Mouse (Mus musculus) ES-Bruce4 (cell line): ENCODE results near the gene OR5BS1P. TPM values are rescaled to one million over a fixed set of nuclear protein-coding genes. Genes with fewer than 3 reads are reported as not detected.
"Not testable (repeated sequence)": the region's sequence is repeated elsewhere in the genome, so short reads cannot be mapped to it uniquely, and the experiment has no call there.

Source experiments
- H3K27ac ChIP-seq: 2 replicates; pipeline ENCODE4 v1.5.1; 2012; ENCODE audit warnings: low read length, inconsistent platforms; ENCODE audit not compliant: insufficient read depth
- H3K27me3 ChIP-seq: 2 replicates; pipeline ENCODE4 v1.6.1; 2012; ENCODE audit warnings: mild to moderate bottlenecking, low read length, inconsistent platforms; ENCODE audit not compliant: control insufficient read depth, poor library complexity, insufficient read depth, severe bottlenecking
- H3K36me3 ChIP-seq: 2 replicates; pipeline ENCODE4 v1.6.1; 2012; ENCODE audit warnings: inconsistent platforms, mild to moderate bottlenecking, low read length, moderate library complexity; ENCODE audit not compliant: control insufficient read depth, poor library complexity, insufficient read depth, severe bottlenecking
- H3K4me1 ChIP-seq: one replicate; pipeline ENCODE4 v1.8.1; 2011; ENCODE audit warnings: low read length; ENCODE audit not compliant: control insufficient read depth, insufficient read depth
- H3K4me3 ChIP-seq: 2 replicates; pipeline ENCODE4 v1.5.1; 2011; ENCODE audit warnings: low read depth, mild to moderate bottlenecking, low read length
- H3K9ac ChIP-seq: 2 replicates; pipeline ENCODE4 v1.6.1; 2012; ENCODE audit warnings: low read depth, mild to moderate bottlenecking, inconsistent platforms; ENCODE audit not compliant: poor library complexity, severe bottlenecking
- H3K9me3 ChIP-seq: replicated peaks from 2 replicates; pipeline ENCODE4 v1.6.1; 2012; ENCODE audit warnings: mild to moderate bottlenecking, low read length, inconsistent platforms; ENCODE audit not compliant: control insufficient read depth, poor library complexity, insufficient read depth, severe bottlenecking
- CTCF ChIP-seq: IDR thresholded peaks from one replicate; pipeline ENCODE4 v1.8.1; 2011; ENCODE audit warnings: low read depth, low read length
- EP300 ChIP-seq: IDR thresholded peaks from 2 replicates; pipeline ENCODE4 v1.6.1; 2011; ENCODE audit warnings: low read depth, low read length; ENCODE audit not compliant: insufficient read depth
- POLR2A ChIP-seq: IDR thresholded peaks from one replicate; pipeline ENCODE4 v1.8.1; 2011; ENCODE audit warnings: low read length; ENCODE audit not compliant: insufficient read depth
- polyA plus RNA-seq: library from polyadenylated mRNA; stranded (reverse); fragments of >200 nt; gene quantifications from 2 replicates; pipeline ENCODE4 v1.2.4, GENCODE M21; 2011; ENCODE audit warnings: low read depth; ENCODE audit not compliant: missing spikeins, insufficient read depth, insufficient read length

Gene OR5BS1P
- polyA plus RNA-seq, 1 experiment = not detected

DNA sequence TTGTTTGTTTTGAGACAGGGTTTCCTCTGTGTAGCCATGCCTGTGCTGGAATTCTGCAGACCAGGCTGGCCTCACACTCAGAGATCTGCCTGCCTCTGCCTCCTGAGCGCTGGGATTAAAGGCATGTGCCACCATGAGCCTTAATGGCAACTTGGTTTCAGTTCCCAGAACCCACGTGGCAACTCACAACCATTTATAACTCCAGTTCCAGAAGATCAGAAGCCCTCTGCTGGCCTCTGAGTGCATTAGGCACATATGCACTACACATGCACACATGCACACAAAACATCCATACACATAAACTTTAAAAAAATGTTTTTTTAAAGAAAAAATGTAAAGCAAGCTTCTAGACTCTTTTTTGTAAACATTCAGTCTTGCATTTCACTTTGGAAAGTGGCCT lies 39.7 kb downstream of the OR5BS1P start:
- TF ChIP-seq POLR2A (no peak), CTCF (no peak), EP300 (no peak)
- H3K36me3 ChIP-seq = no peaks in the 10 kb centered on the region
- no peaks in the 10 kb centered on the region for H3K9me3 ChIP-seq
- H3K27me3 ChIP-seq = no peaks in the 10 kb centered on the region
- no peak overlapping the region for H3K27ac ChIP-seq
- H3K4me1 ChIP-seq = no peaks in the 10 kb centered on the region
- no peak overlapping the region for H3K9ac ChIP-seq
- no peak overlapping the region for H3K4me3 ChIP-seq

DNA sequence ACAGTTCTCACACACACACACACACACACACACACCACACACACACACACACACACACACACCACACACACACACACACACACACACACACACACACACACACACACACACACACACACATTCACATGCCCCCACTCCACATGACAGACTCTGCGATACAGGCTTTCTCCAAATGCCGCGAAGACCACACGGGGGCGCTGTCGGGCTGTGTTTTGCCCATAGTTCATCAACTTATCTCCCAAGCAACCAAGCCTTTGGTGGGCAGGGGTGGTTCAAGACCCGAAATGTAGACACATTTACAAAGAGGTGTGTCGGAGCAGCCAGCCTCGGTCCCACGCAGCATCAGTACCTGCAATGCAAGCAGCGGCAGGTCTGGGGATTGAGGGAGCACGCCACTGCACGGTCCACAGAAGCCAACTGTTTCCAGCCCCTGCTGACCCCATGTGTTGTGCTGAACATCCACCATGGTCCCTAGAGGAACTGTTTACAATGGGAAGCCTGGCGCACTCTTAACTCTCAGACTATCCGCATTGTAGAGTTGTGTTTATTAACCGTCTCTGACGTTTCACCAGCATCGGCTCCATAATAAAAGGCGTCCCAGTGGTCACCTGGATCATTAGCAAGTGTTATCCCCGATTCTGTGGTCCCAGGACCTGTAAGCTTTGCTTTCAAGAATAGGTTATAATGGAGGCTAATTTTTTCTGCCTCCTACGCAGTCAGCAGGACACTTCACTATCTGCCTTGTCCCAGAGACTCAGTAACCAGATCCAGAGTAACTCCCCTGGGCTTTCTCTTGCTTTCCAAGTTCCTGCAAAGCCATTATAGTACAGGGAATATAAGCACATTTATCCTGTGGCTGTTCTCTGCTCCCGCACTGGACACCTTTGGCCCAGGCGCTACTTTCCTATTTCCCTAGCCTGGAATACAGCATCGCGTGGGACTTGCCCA lies 41.0 kb downstream of the OR5BS1P start:
- H3K27ac ChIP-seq = no peak overlapping the region
- H3K9me3 ChIP-seq = no peaks in the 10 kb centered on the region
- H3K4me1 ChIP-seq = no peaks in the 10 kb centered on the region
- no peaks in the 10 kb centered on the region for H3K36me3 ChIP-seq
- no peak overlapping the region for H3K9ac ChIP-seq
- H3K27me3 ChIP-seq = no peaks in the 10 kb centered on the region
- H3K4me3 ChIP-seq = peak overlapping the region; percentile 42
- TF ChIP-seq CTCF (peak; percentile 91), POLR2A (no peak)

DNA sequence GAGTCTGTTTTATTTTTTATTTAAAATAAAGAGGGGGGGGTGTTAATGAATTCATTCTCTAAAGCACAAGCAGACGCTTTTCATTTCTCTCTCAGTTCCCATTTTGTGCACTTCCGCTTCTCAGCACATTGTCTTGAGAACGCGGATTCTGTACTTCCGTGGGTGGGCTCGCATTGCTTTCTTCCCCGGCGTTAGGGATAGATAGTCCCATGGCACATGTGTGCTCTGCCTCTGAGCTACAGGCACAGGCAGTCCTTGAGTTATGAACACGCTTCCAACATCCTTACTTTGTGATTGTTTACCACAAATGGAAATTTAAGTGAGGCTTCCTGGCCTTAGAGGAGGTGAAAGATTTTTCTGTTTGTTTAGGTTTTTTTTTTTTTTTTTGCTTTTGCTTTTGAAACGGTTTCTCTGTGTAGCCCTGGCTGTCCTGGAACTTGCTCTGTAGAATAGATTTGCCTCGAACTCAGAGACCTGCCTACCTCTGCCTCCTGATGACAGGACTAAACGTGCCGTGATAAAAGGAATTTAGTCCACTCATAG lies 41.8 kb downstream of the OR5BS1P start:
- TF ChIP-seq EP300 (no peak), POLR2A (no peak), CTCF (no peak)
- H3K27me3 ChIP-seq = no peaks in the 10 kb centered on the region
- H3K9ac ChIP-seq = no peak overlapping the region

DNA sequence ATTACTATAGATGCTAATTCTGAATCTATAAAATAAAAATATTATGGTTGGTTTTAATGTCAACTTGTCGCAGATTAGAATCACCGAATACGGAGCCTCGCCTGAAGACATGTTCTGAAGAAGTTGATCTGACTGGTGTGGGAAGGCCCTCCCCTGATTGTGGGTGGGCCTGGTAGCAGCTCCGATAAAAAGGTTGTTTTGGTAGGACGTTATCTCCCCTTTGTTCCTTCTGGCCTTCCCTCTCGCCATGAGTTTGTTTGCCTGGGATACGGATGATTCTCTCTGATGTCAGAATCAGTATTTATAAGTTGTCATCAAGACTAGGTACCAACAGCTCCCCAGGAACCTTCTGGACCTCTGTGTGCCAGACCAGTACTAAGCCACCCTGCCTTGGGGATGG lies 42.5 kb downstream of the OR5BS1P start:
- Histone ChIP-seq H3K4me3 (no peak overlapping the region), H3K27me3 (no peaks in the 10 kb centered on the region), H3K4me1 (no peaks in the 10 kb centered on the region), H3K36me3 (no peaks in the 10 kb centered on the region), H3K9ac (no peak overlapping the region), H3K27ac (no peak overlapping the region), H3K9me3 (no peaks in the 10 kb centered on the region)
- TF ChIP-seq POLR2A (no peak), EP300 (no peak), CTCF (no peak)

More for the DNA sequence above, 41.8 kb downstream of the OR5BS1P start:
- Histone ChIP-seq H3K4me1 (no peaks in the 10 kb centered on the region), H3K4me3 (no peak overlapping the region), H3K9me3 (no peaks in the 10 kb centered on the region), H3K36me3 (no peaks in the 10 kb centered on the region), H3K27ac (no peak overlapping the region)

DNA sequence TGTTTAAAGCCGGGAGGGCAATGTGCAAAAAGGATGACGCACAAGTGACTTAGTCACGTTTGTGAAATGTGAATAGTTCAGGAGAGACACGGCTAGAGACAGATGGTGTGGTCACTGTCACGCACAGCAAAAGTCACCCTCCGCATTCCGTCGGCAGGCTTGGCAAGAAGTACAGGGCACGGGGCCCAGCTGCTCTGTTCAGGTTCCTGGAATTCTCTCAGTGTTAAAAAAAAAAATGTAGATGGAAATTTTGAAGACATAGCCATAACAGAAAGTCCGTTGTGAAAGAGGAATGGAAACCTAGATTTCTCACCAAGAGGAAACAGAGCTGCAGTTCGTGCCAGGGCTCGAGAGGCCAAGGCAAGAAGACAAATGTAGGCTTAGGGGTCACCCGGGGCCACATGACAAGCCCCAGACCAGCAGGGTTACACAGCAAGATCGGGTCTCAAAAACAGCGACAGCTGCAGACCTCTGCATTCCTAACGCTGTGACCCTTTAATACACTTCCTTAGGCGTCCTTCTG lies 43.2 kb downstream of the OR5BS1P start:
- no peaks in the 10 kb centered on the region for H3K36me3 ChIP-seq
- H3K9me3 ChIP-seq = no peaks in the 10 kb centered on the region
- no peaks in the 10 kb centered on the region for H3K4me1 ChIP-seq
- no peak overlapping the region for H3K9ac ChIP-seq
- H3K27ac ChIP-seq = no peak overlapping the region
- no peak overlapping the region for H3K4me3 ChIP-seq
- no peaks in the 10 kb centered on the region for H3K27me3 ChIP-seq
- TF ChIP-seq EP300 = no peak
- no peak for TF ChIP-seq CTCF
- no peak for TF ChIP-seq POLR2A

DNA sequence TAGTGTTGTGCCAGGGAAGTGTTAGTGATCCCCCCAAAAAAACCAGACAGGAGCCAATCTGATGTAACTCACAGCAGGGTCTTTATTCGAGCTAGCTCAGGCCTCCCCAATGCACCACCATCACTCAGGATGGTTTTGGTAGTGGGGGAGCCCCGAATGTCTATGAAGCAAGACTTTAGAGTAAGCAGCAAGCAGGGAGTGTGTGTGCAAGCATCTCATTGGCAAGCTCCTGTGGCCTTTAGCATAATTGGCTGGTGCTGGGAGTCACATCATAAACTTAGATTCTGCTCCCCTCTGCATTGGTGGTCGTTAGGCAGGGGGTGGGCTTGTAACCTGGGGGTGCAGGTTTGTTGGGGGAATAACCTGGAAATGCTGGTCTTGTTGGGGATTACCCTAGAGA lies 44.0 kb downstream of the OR5BS1P start:
- H3K9me3 ChIP-seq, H3K27me3 ChIP-seq, H3K4me1 ChIP-seq, H3K36me3 ChIP-seq, H3K9ac ChIP-seq, H3K4me3 ChIP-seq, H3K27ac ChIP-seq: not testable (repeated sequence)
